Mouse (Mus musculus) megakaryocyte, embryonic 14.5 days (primary cell): ENCODE data around the gene Smpd2.

ENCODE experiments used
- FLI1 ChIP-seq: IDR thresholded peaks from 2 replicates; pipeline ENCODE4 v1.6.1; 2012; ENCODE audit warnings: low read length, inconsistent platforms, mixed read lengths
- GATA1 ChIP-seq: IDR thresholded peaks from 3 replicates; pipeline ENCODE4 v1.6.1; 2012; ENCODE audit warnings: mixed read lengths, low read length, inconsistent platforms, borderline replicate concordance

- TF ChIP-seq GATA1, result no peak
- TF ChIP-seq FLI1, result no peak
Measured at GRCm38 (mm10) chr10:41448216-41448615, 42.0 kb downstream of the Smpd2 start.
